Mouse (Mus musculus) stomach, postnatal 0 days (tissue): ENCODE measurements around the gene Ccdc88b.
A peak's percentile ranks its signal among the peaks of the same experiment; 100 is the strongest.

Experiments used
- CTCF ChIP-seq: IDR thresholded peaks from 2 replicates; pipeline ENCODE4 v1.5.1; 2016; ENCODE audit warnings: antibody characterized with exemption, low read depth, mild to moderate bottlenecking, moderate library complexity
- EP300 ChIP-seq: optimal IDR thresholded peaks from 2 replicates; pipeline ENCODE3; 2016; ENCODE audit warnings: antibody characterized with exemption

GRCm38 (mm10) chr19:6829069-6829468 is 28.9 kb downstream of the Ccdc88b start:
- TF ChIP-seq CTCF (peak; percentile 39; the same call in 1 of the 2 replicates), EP300 (no peak)
